Mouse (Mus musculus): ENCODE results near the gene Pkhd1. TPM values are rescaled to one million over a fixed set of nuclear protein-coding genes. Genes with fewer than 3 reads are reported as not detected.

Gene Pkhd1
- polyA plus RNA-seq, 2 experiments, result 0.15 TPM

DNA sequence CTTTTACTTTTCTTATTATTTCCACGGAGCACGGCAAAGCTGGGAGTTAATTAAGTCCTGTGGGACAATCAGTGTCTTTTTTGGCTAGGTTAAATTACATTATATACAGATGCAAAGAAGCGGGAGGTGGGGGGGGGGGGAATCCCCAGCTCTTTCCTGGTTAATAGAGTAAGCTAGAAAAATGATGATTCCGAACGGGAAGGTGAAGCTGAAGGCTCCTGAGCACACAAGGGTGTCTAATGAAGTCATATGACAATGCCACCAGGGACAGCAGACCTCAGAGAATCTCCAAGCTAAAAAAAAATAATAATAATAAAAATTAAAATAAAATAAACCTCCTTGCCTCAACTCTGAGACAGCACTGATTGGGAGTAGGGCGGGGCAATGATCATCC lies 139.6 kb downstream of the Pkhd1 start:
- no peaks in the 10 kb centered on the region for H3K4me1 ChIP-seq (replicated peaks; ENCODE audit: control insufficient read depth in 2 of 2, insufficient read depth in 2 of 2, low read length in 1 of 2)
- ATAC-seq (ENCODE audit: insufficient read depth) (no peak), DNase-seq (ENCODE audit: low read depth in 3 of 3, low spot score in 3 of 3) (no peak)
- 26% methylated on average over 6 of the region's 6 CpGs for WGBS (ENCODE audit: insufficient replicate concordance)
- peak overlapping the region; percentile 15; the same call in 1 of the 2 replicates for H3K4me2 ChIP-seq (ENCODE audit: low read depth)
- no peaks in the 10 kb centered on the region for H3K27me3 ChIP-seq (ENCODE audit: control insufficient read depth, insufficient read depth, low read length)
- H3K36me3 ChIP-seq (replicated peaks; ENCODE audit: control insufficient read depth, insufficient read depth, low read depth), result no peaks in the 10 kb centered on the region
- no peaks in the 10 kb centered on the region for H3K9me3 ChIP-seq (ENCODE audit: control insufficient read depth, low read length)
- TF ChIP-seq EP300 (IDR thresholded peaks at IDR 0.05; ENCODE audit: low read depth), result no peak
- no peak for TF ChIP-seq CTCF (IDR thresholded peaks at IDR 0.05; ENCODE audit: low read depth)
- peak overlapping the region in 1 of 2 experiments; percentile 43; a peak in 2 of 4 replicates for H3K4me3 ChIP-seq (ENCODE audit: insufficient read depth in 1 of 2, low read depth in 2 of 2, low read length in 2 of 2)
- H3K27ac ChIP-seq, result no peak overlapping the region
- no peak overlapping the region for H3K9ac ChIP-seq (replicated peaks)

DNA sequence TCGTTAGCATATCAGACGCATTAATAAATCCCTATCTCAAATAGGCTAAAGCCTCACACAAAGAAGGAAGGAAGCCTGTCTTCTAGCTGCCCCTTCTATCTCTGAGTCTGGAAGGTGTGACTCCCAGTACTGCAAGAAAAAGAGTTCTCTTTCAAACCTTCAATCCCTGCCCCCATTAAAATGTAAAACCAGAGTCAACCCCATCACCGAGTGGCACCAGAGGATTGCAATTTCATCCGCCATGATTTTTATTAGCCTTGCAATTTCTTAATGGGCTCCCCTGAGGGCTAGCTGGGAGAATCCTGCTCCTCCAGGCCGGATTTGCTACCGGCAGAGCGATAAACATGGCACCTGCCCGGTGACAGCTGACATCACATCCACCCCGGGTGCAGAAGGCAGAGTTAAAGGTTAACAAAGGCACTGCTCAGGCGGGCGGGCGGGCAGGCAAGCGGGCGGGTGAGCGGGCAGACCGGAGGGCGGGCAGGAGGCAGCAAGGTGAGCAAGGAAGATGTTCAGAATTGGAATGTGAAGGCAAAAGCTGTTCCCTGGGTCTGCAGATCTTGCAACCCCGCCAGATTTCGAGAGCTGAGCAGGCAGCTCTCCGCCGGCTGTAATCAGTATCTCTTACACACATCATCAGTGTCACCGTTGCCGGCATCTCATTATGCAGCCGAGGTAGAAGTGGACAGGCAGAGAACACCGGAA lies 140.2 kb downstream of the Pkhd1 start:
- Histone ChIP-seq H3K9ac (replicated peaks) (no peak overlapping the region), H3K27ac (no peak overlapping the region), H3K4me3 (ENCODE audit: insufficient read depth in 1 of 2, low read depth in 2 of 2, low read length in 2 of 2) (peak overlapping the region; percentile 18 to 43; a peak in 2 of 4 replicates), H3K4me1 (replicated peaks; ENCODE audit: control insufficient read depth in 2 of 2, insufficient read depth in 2 of 2, low read length in 1 of 2) (no peaks in the 10 kb centered on the region), H3K9me3 (ENCODE audit: control insufficient read depth, low read length) (no peaks in the 10 kb centered on the region), H3K36me3 (replicated peaks; ENCODE audit: control insufficient read depth, insufficient read depth, low read depth) (no peaks in the 10 kb centered on the region), H3K4me2 (ENCODE audit: low read depth) (peak overlapping the region; percentile 15; the same call in 1 of the 2 replicates), H3K27me3 (ENCODE audit: control insufficient read depth, insufficient read depth, low read length) (no peaks in the 10 kb centered on the region)
- peak in 1 of 3 experiments; percentile 6 for DNase-seq (ENCODE audit: low read depth in 3 of 3, low spot score in 3 of 3)
- ATAC-seq (ENCODE audit: insufficient read depth), result no peak
- 10% methylated on average over 25 of the region's 25 CpGs for WGBS (ENCODE audit: insufficient replicate concordance)
- TF ChIP-seq EP300 (IDR thresholded peaks at IDR 0.05; ENCODE audit: low read depth), result no peak

DNA sequence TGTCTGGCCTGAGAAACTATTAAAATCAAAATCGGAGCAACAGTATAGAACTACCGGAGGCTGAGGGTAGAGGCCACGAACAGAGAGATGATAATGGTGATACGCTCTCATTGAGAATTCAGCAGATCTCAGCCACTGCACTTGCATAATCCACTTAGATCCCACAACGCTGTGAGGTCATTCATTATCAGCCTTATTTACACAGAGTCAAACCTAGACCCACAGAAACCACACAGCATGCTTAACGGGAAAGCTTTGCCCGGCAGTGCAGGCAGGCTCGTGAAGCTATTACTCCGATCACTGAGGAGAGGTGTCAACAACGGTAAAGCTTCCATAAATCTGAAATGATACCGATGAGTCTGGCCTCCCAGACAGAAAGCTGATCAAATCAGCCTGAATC lies 147.1 kb downstream of the Pkhd1 start:
- no peak for TF ChIP-seq CTCF (IDR thresholded peaks at IDR 0.05; ENCODE audit: low read depth)
- TF ChIP-seq EP300 (IDR thresholded peaks at IDR 0.05; ENCODE audit: low read depth), result no peak
- H3K9ac ChIP-seq (replicated peaks), result no peak overlapping the region
- no peaks in the 10 kb centered on the region for H3K27me3 ChIP-seq (ENCODE audit: control insufficient read depth, insufficient read depth, low read length)
- no peaks in the 10 kb centered on the region for H3K36me3 ChIP-seq (replicated peaks; ENCODE audit: control insufficient read depth, insufficient read depth, low read depth)
- WGBS (ENCODE audit: insufficient replicate concordance), result 66% methylated on average over 11 of the region's 11 CpGs
- H3K9me3 ChIP-seq (ENCODE audit: control insufficient read depth, low read length), result no peaks in the 10 kb centered on the region
- no peak overlapping the region for H3K4me3 ChIP-seq (ENCODE audit: insufficient read depth in 1 of 2, low read depth in 2 of 2, low read length in 2 of 2)
- no peak overlapping the region for H3K4me2 ChIP-seq (ENCODE audit: low read depth)
- DNase-seq (ENCODE audit: low read depth in 3 of 3, low spot score in 3 of 3) (no peak), ATAC-seq (ENCODE audit: insufficient read depth) (no peak)
- H3K27ac ChIP-seq, result no peak overlapping the region
- no peaks in the 10 kb centered on the region for H3K4me1 ChIP-seq (replicated peaks; ENCODE audit: control insufficient read depth in 2 of 2, insufficient read depth in 2 of 2, low read length in 1 of 2)

DNA sequence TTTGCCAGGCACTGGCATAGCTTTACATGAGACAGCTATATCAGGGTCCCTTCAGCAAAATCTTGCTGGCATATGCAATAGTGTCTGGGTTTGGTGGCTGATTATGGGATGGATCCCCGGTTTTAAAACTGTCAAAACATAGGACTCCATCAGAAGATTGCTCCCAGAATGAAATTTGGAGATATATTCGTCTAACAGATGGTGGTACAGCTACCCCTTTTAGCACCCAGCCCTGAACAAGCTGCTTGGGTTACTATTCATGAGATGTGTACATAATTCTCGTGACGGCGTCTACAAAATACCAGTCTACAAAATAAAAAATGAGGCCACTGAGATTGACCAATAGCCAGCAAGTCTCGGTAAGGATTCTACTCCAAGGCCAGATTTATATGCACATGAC lies 147.5 kb downstream of the Pkhd1 start:
- no peak for TF ChIP-seq CTCF (IDR thresholded peaks at IDR 0.05; ENCODE audit: low read depth)
- TF ChIP-seq EP300 (IDR thresholded peaks at IDR 0.05; ENCODE audit: low read depth), result no peak
- no peak for ATAC-seq (ENCODE audit: insufficient read depth)
- Histone ChIP-seq H3K9ac (replicated peaks) (no peak overlapping the region), H3K27me3 (ENCODE audit: control insufficient read depth, insufficient read depth, low read length) (no peaks in the 10 kb centered on the region), H3K36me3 (replicated peaks; ENCODE audit: control insufficient read depth, insufficient read depth, low read depth) (no peaks in the 10 kb centered on the region), H3K4me3 (ENCODE audit: insufficient read depth in 1 of 2, low read depth in 2 of 2, low read length in 2 of 2) (no peak overlapping the region), H3K4me2 (ENCODE audit: low read depth) (no peak overlapping the region), H3K4me1 (replicated peaks; ENCODE audit: control insufficient read depth in 2 of 2, insufficient read depth in 2 of 2, low read length in 1 of 2) (no peaks in the 10 kb centered on the region), H3K27ac (no peak overlapping the region), H3K9me3 (ENCODE audit: control insufficient read depth, low read length) (no peaks in the 10 kb centered on the region)
- WGBS (ENCODE audit: insufficient replicate concordance), result 61% methylated on average over 6 of the region's 6 CpGs
- DNase-seq (ENCODE audit: low read depth in 3 of 3, low spot score in 3 of 3), result no peak

DNA sequence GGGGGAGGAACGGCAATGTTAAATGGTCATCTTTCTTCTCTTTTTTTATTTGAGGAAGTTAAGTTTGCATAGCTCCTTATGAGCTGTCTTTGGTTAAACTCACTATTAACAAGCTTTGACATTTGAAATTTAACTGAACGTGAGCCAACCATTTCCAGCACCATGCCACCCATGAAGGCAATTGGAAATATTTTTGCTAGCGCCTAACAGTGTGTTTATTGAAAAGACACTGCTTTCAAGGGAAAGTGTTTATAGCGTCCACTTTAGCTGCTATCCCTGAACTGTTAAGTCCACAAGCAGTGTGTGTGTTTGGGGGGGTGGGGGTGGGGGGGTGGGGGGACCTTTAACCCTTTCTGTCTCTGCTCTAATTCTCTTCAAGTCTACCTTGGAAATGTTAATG lies 151.4 kb downstream of the Pkhd1 start:
- no peak overlapping the region for H3K4me3 ChIP-seq (ENCODE audit: insufficient read depth in 1 of 2, low read depth in 2 of 2, low read length in 2 of 2)
- H3K4me2 ChIP-seq (ENCODE audit: low read depth), result no peak overlapping the region
- no peak overlapping the region for H3K27ac ChIP-seq
- DNase-seq (ENCODE audit: low read depth in 3 of 3, low spot score in 3 of 3) (no peak), ATAC-seq (ENCODE audit: insufficient read depth) (no peak)
- TF ChIP-seq CTCF (IDR thresholded peaks at IDR 0.05; ENCODE audit: low read depth) (no peak), EP300 (IDR thresholded peaks at IDR 0.05; ENCODE audit: low read depth) (no peak)
- 41% methylated on average over 4 of the region's 4 CpGs for WGBS (ENCODE audit: insufficient replicate concordance)
- no peaks in the 10 kb centered on the region for H3K9me3 ChIP-seq (ENCODE audit: control insufficient read depth, low read length)
- no peak overlapping the region for H3K9ac ChIP-seq (replicated peaks)
- H3K4me1 ChIP-seq (replicated peaks; ENCODE audit: control insufficient read depth in 2 of 2, insufficient read depth in 2 of 2, low read length in 1 of 2), result no peaks in the 10 kb centered on the region
- no peaks in the 10 kb centered on the region for H3K27me3 ChIP-seq (ENCODE audit: control insufficient read depth, insufficient read depth, low read length)
- H3K36me3 ChIP-seq (replicated peaks; ENCODE audit: control insufficient read depth, insufficient read depth, low read depth), result no peaks in the 10 kb centered on the region
